Mouse (Mus musculus): ENCODE data around the gene Gm21188.
"Not testable (repeated sequence)": the region's sequence is repeated elsewhere in the genome, so short reads cannot be mapped to it uniquely, and the experiment has no call there.

Gene Gm21188

GRCm38 (mm10) chr13:120052085-120052484 lies at the start of gene Gm21188:
TSS of gene Gm21188 (minus strand) at chr13:120052194.
- DNase-seq (ENCODE audit: low spot score in 2 of 2): not testable (repeated sequence)

- not testable (repeated sequence) for DNase-seq (ENCODE audit: low spot score in 2 of 2)
Measured at GRCm38 (mm10) chr13:120099327-120099726, 47.3 kb upstream of the Gm21188 start.

GRCm38 (mm10) chr13:120096938-120097256 lies 44.9 kb upstream of the Gm21188 start:
- DNase-seq (ENCODE audit: low spot score in 2 of 2): not testable (repeated sequence)

GRCm38 (mm10) chr13:120096241-120096937 lies 44.4 kb upstream of the Gm21188 start:
- not testable (repeated sequence) for DNase-seq (ENCODE audit: low spot score in 2 of 2)

GRCm38 (mm10) chr13:120092950-120093349 lies 41.0 kb upstream of the Gm21188 start:
- not testable (repeated sequence) for DNase-seq (ENCODE audit: low spot score in 2 of 2)

- not testable (repeated sequence) for DNase-seq (ENCODE audit: low spot score in 2 of 2)
Measured at GRCm38 (mm10) chr13:120079644-120080043, 27.6 kb upstream of the Gm21188 start.

GRCm38 (mm10) chr13:120070878-120071277 lies 18.9 kb upstream of the Gm21188 start:
- DNase-seq (ENCODE audit: low spot score in 2 of 2): not testable (repeated sequence)

- DNase-seq (ENCODE audit: low spot score in 2 of 2): not testable (repeated sequence)
Measured at GRCm38 (mm10) chr13:120070012-120070598, 18.1 kb upstream of the Gm21188 start.

GRCm38 (mm10) chr13:120063439-120064089 lies 11.6 kb upstream of the Gm21188 start:
- DNase-seq (ENCODE audit: low spot score in 2 of 2): not testable (repeated sequence)

GRCm38 (mm10) chr13:120062903-120063302 lies 10.9 kb upstream of the Gm21188 start:
- DNase-seq (ENCODE audit: low spot score in 2 of 2): not testable (repeated sequence)

GRCm38 (mm10) chr13:120048608-120049007 lies 3.4 kb downstream of the Gm21188 start:
- not testable (repeated sequence) for DNase-seq (ENCODE audit: low spot score in 2 of 2)

GRCm38 (mm10) chr13:120048186-120048585 lies 3.8 kb downstream of the Gm21188 start:
- not testable (repeated sequence) for DNase-seq (ENCODE audit: low spot score in 2 of 2)

GRCm38 (mm10) chr13:120046422-120047209 lies 5.4 kb downstream of the Gm21188 start:
- DNase-seq (ENCODE audit: low spot score in 2 of 2): not testable (repeated sequence)

- DNase-seq (ENCODE audit: low spot score in 2 of 2): not testable (repeated sequence)
Measured at GRCm38 (mm10) chr13:120041145-120041544, 10.8 kb downstream of the Gm21188 start.

- not testable (repeated sequence) for DNase-seq (ENCODE audit: low spot score in 2 of 2)
Measured at GRCm38 (mm10) chr13:120037881-120038280, 14.1 kb downstream of the Gm21188 start.

GRCm38 (mm10) chr13:120036577-120037115 lies 15.3 kb downstream of the Gm21188 start:
- not testable (repeated sequence) for DNase-seq (ENCODE audit: low spot score in 2 of 2)

- DNase-seq (ENCODE audit: low spot score in 2 of 2): not testable (repeated sequence)
Measured at GRCm38 (mm10) chr13:120035151-120035550, 16.8 kb downstream of the Gm21188 start.

GRCm38 (mm10) chr13:120034637-120035036 lies 17.4 kb downstream of the Gm21188 start:
- not testable (repeated sequence) for DNase-seq (ENCODE audit: low spot score in 2 of 2)

- DNase-seq (ENCODE audit: low spot score in 2 of 2): not testable (repeated sequence)
Measured at GRCm38 (mm10) chr13:120033516-120034190, 18.3 kb downstream of the Gm21188 start.

- peak; percentile 36 to 53 for DNase-seq (ENCODE audit: low spot score in 2 of 2)
Measured at GRCm38 (mm10) chr13:120031676-120032075, 20.3 kb downstream of the Gm21188 start.

GRCm38 (mm10) chr13:120027368-120027767 lies 24.6 kb downstream of the Gm21188 start:
- DNase-seq (ENCODE audit: low spot score in 2 of 2): not testable (repeated sequence)
